Mouse (Mus musculus): ENCODE measurements around the gene Zbtb34. TPM values are rescaled to one million over a fixed set of nuclear protein-coding genes. Genes with fewer than 3 reads are reported as not detected.

Zbtb34 gene
- polyA plus RNA-seq, 1 experiment from 2014 or later = 7.4 TPM

- DNase-seq (ENCODE audit: low spot score) = no peak
- Histone ChIP-seq H3K27me3 (replicated peaks; ENCODE audit: low read depth, poor library complexity, severe bottlenecking) (no peaks in the 10 kb centered on the region), H3K4me3 (no peak overlapping the region), H3K36me3 (replicated peaks) (peaks cover 53% of the 10 kb centered on the region), H3K27ac (replicated peaks) (no peak overlapping the region), H3K9me3 (no peaks in the 10 kb centered on the region), H3K4me1 (peaks cover 4% of the 10 kb centered on the region)
- whole genome bisulfite sequencing = 83% methylated on average over 4 of the region's 4 CpGs
Measured at GRCm38 (mm10) chr2:33417454-33417853, 13.7 kb downstream of the Zbtb34 start.

- 92% methylated on average over 13 of the region's 13 CpGs for WGBS
Measured at GRCm38 (mm10) chr2:33414019-33414418, 17.1 kb downstream of the Zbtb34 start.

GRCm38 (mm10) chr2:33412111-33412510 lies 19.0 kb downstream of the Zbtb34 start:
- Histone ChIP-seq H3K9me3 (no peaks in the 10 kb centered on the region), H3K36me3 (replicated peaks) (peaks cover 70% of the 10 kb centered on the region), H3K4me3 (no peak overlapping the region), H3K27me3 (replicated peaks; ENCODE audit: low read depth, poor library complexity, severe bottlenecking) (no peaks in the 10 kb centered on the region), H3K4me1 (no peaks in the 10 kb centered on the region), H3K27ac (replicated peaks) (no peak overlapping the region)
- DNase-seq (ENCODE audit: low spot score) = no peak
- 92% methylated on average over 14 of the region's 14 CpGs for WGBS

More at GRCm38 (mm10) chr2:33414019-33414418, 17.1 kb downstream of the Zbtb34 start:
- no peak overlapping the region for H3K27ac ChIP-seq (replicated peaks)
- H3K36me3 ChIP-seq (replicated peaks) = peaks cover 62% of the 10 kb centered on the region
- no peaks in the 10 kb centered on the region for H3K4me1 ChIP-seq
- no peak for DNase-seq (ENCODE audit: low spot score)
- no peaks in the 10 kb centered on the region for H3K9me3 ChIP-seq
- no peaks in the 10 kb centered on the region for H3K27me3 ChIP-seq (replicated peaks; ENCODE audit: low read depth, poor library complexity, severe bottlenecking)
- H3K4me3 ChIP-seq = no peak overlapping the region

GRCm38 (mm10) chr2:33403511-33404003 lies 27.6 kb downstream of the Zbtb34 start:
- no peak overlapping the region for H3K27ac ChIP-seq (replicated peaks)
- peaks cover 22% of the 10 kb centered on the region for H3K36me3 ChIP-seq (replicated peaks)
- no peaks in the 10 kb centered on the region for H3K9me3 ChIP-seq
- H3K27me3 ChIP-seq (replicated peaks; ENCODE audit: low read depth, poor library complexity, severe bottlenecking) = no peaks in the 10 kb centered on the region
- WGBS = 77% methylated on average over 4 of the region's 4 CpGs
- DNase-seq (ENCODE audit: low spot score) = no peak
- no peak overlapping the region for H3K4me3 ChIP-seq
- 0 out of 2 replicates have a peak, but pooled peaks cover 12% of the 10 kb centered on the region for H3K4me1 ChIP-seq

GRCm38 (mm10) chr2:33402638-33403037 lies 28.5 kb downstream of the Zbtb34 start:
- WGBS = 60% methylated on average over 5 of the region's 5 CpGs
- Histone ChIP-seq H3K9me3 (no peaks in the 10 kb centered on the region), H3K27ac (replicated peaks) (no peak overlapping the region), H3K4me1 (0 out of 2 replicates have a peak, but pooled peaks cover 12% of the 10 kb centered on the region), H3K4me3 (no peak overlapping the region), H3K36me3 (replicated peaks) (peaks cover 14% of the 10 kb centered on the region), H3K27me3 (replicated peaks; ENCODE audit: low read depth, poor library complexity, severe bottlenecking) (no peaks in the 10 kb centered on the region)
- DNase-seq (ENCODE audit: low spot score) = no peak

GRCm38 (mm10) chr2:33402236-33402635 lies 28.9 kb downstream of the Zbtb34 start:
- H3K9me3 ChIP-seq = no peaks in the 10 kb centered on the region
- no peak overlapping the region for H3K4me3 ChIP-seq
- H3K27me3 ChIP-seq (replicated peaks; ENCODE audit: low read depth, poor library complexity, severe bottlenecking) = no peaks in the 10 kb centered on the region
- no peak overlapping the region for H3K27ac ChIP-seq (replicated peaks)
- peak; percentile 70 for DNase-seq (ENCODE audit: low spot score)
- 38% methylated on average over 7 of the region's 7 CpGs for WGBS
- 0 out of 2 replicates have a peak, but pooled peaks cover 12% of the 10 kb centered on the region for H3K4me1 ChIP-seq
- peaks cover 11% of the 10 kb centered on the region for H3K36me3 ChIP-seq (replicated peaks)

GRCm38 (mm10) chr2:33401217-33401616 lies 29.9 kb downstream of the Zbtb34 start:
- H3K27ac ChIP-seq (replicated peaks) = no peak overlapping the region
- H3K27me3 ChIP-seq (replicated peaks; ENCODE audit: low read depth, poor library complexity, severe bottlenecking) = no peaks in the 10 kb centered on the region
- H3K36me3 ChIP-seq (replicated peaks) = peaks cover 4% of the 10 kb centered on the region
- 0 out of 2 replicates have a peak, but pooled peaks cover 10% of the 10 kb centered on the region for H3K4me1 ChIP-seq
- no peaks in the 10 kb centered on the region for H3K9me3 ChIP-seq
- no peak for DNase-seq (ENCODE audit: low spot score)
- WGBS = 44% methylated on average over 3 of the region's 3 CpGs
- H3K4me3 ChIP-seq = no peak overlapping the region

GRCm38 (mm10) chr2:33400541-33400940 lies 30.6 kb downstream of the Zbtb34 start:
- Histone ChIP-seq H3K36me3 (replicated peaks) (no peaks in the 10 kb centered on the region; the same call in 1 of the 2 replicates), H3K4me1 (0 out of 2 replicates have a peak, but pooled peaks cover 10% of the 10 kb centered on the region), H3K4me3 (no peak overlapping the region), H3K9me3 (no peaks in the 10 kb centered on the region), H3K27me3 (replicated peaks; ENCODE audit: low read depth, poor library complexity, severe bottlenecking) (no peaks in the 10 kb centered on the region), H3K27ac (replicated peaks) (no peak overlapping the region)
- 86% methylated on average over 5 of the region's 5 CpGs for WGBS
- DNase-seq (ENCODE audit: low spot score) = no peak

GRCm38 (mm10) chr2:33399091-33399490 lies 32.0 kb downstream of the Zbtb34 start:
- Histone ChIP-seq H3K27ac (replicated peaks) (no peak overlapping the region; the same call in 1 of the 2 replicates), H3K4me1 (0 out of 2 replicates have a peak, but pooled peaks cover 10% of the 10 kb centered on the region), H3K4me3 (no peak overlapping the region), H3K36me3 (replicated peaks) (no peaks in the 10 kb centered on the region), H3K9me3 (no peaks in the 10 kb centered on the region), H3K27me3 (replicated peaks; ENCODE audit: low read depth, poor library complexity, severe bottlenecking) (no peaks in the 10 kb centered on the region)
- DNase-seq (ENCODE audit: low spot score) = no peak
- WGBS = 89% methylated on average over 7 of the region's 7 CpGs

- no peak for DNase-seq (ENCODE audit: low spot score)
- 79% methylated on average over 4 of the region's 4 CpGs for WGBS
Measured at GRCm38 (mm10) chr2:33397036-33397435, 34.1 kb downstream of the Zbtb34 start.

GRCm38 (mm10) chr2:33395053-33395452 lies 36.1 kb downstream of the Zbtb34 start:
- Histone ChIP-seq H3K4me3 (no peak overlapping the region), H3K4me1 (0 out of 2 replicates have a peak, but pooled peaks cover 3% of the 10 kb centered on the region), H3K9me3 (0 out of 2 replicates have a peak, but pooled peaks cover 2% of the 10 kb centered on the region), H3K36me3 (replicated peaks) (no peaks in the 10 kb centered on the region), H3K27ac (replicated peaks) (no peak overlapping the region), H3K27me3 (replicated peaks; ENCODE audit: low read depth, poor library complexity, severe bottlenecking) (no peaks in the 10 kb centered on the region)
- WGBS = 83% methylated on average over 2 of the region's 2 CpGs
- no peak for DNase-seq (ENCODE audit: low spot score)

More at GRCm38 (mm10) chr2:33397036-33397435, 34.1 kb downstream of the Zbtb34 start:
- Histone ChIP-seq H3K4me1 (0 out of 2 replicates have a peak, but pooled peaks cover 3% of the 10 kb centered on the region), H3K9me3 (no peaks in the 10 kb centered on the region), H3K27me3 (replicated peaks; ENCODE audit: low read depth, poor library complexity, severe bottlenecking) (no peaks in the 10 kb centered on the region), H3K36me3 (replicated peaks) (no peaks in the 10 kb centered on the region), H3K27ac (replicated peaks) (no peak overlapping the region), H3K4me3 (no peak overlapping the region)

GRCm38 (mm10) chr2:33393951-33394635 lies 37.0 kb downstream of the Zbtb34 start:
- WGBS = 88% methylated on average over 11 of the region's 11 CpGs
- DNase-seq (ENCODE audit: low spot score) = no peak
- no peaks in the 10 kb centered on the region for H3K36me3 ChIP-seq (replicated peaks)

GRCm38 (mm10) chr2:33393021-33393420 lies 38.1 kb downstream of the Zbtb34 start:
- no peaks in the 10 kb centered on the region for H3K36me3 ChIP-seq (replicated peaks)
- H3K27me3 ChIP-seq (replicated peaks; ENCODE audit: low read depth, poor library complexity, severe bottlenecking) = no peaks in the 10 kb centered on the region
- DNase-seq (ENCODE audit: low spot score) = no peak
- H3K27ac ChIP-seq (replicated peaks) = no peak overlapping the region
- peaks cover 2% of the 10 kb centered on the region; the same call in 1 of the 2 replicates for H3K9me3 ChIP-seq
- no peaks in the 10 kb centered on the region for H3K4me1 ChIP-seq
- H3K4me3 ChIP-seq = no peak overlapping the region

More at GRCm38 (mm10) chr2:33393951-33394635, 37.0 kb downstream of the Zbtb34 start:
- H3K27me3 ChIP-seq (replicated peaks; ENCODE audit: low read depth, poor library complexity, severe bottlenecking) = no peaks in the 10 kb centered on the region
- peaks cover 2% of the 10 kb centered on the region; the same call in 1 of the 2 replicates for H3K9me3 ChIP-seq
- no peak overlapping the region for H3K4me3 ChIP-seq
- no peak overlapping the region for H3K27ac ChIP-seq (replicated peaks)
- 0 out of 2 replicates have a peak, but pooled peaks cover under 1% of the 10 kb centered on the region for H3K4me1 ChIP-seq
